Mouse (Mus musculus) testis, adult 2 months (tissue): Measurements from ENCODE around the gene Enah.

Source experiments
- CTCF ChIP-seq: fragments of 200-500 bp; IDR thresholded peaks from 2 replicates; pipeline ENCODE4 v1.5.1; 2012; ENCODE audit warnings: low read depth, mild to moderate bottlenecking, inconsistent platforms, low read length, moderate library complexity; ENCODE audit not compliant: control insufficient read depth, insufficient read depth, insufficient replicate concordance
- POLR2A ChIP-seq: fragments of 200-500 bp; IDR thresholded peaks from 2 replicates; pipeline ENCODE4 v1.6.1; 2012; ENCODE audit warnings: low read depth, mild to moderate bottlenecking, inconsistent platforms, low read length, moderate library complexity; ENCODE audit not compliant: control insufficient read depth

DNA sequence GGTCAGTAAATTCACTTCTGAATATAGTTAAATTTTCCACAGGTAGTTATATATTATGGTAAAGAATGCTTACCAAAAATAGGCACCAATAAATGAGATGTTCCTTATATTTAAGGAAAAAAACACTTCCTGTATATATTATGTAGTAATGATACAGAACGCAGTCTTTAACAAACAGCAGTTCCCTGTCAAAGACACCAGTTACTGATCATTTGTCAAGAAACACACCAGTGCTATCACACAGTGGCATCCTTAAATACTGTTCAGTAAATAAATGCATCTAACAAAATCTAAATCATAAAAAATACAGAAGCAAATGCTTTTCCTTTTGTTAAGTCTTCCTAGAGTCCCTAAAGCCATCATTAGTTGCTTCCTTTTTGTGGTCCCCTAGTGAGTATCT, 54.5 kb downstream of the Enah start:
- TF ChIP-seq CTCF = no peak
- TF ChIP-seq POLR2A = no peak
